Mouse (Mus musculus): ENCODE measurements around the gene Prdm16. TPM values are rescaled to one million over a fixed set of nuclear protein-coding genes. Genes with fewer than 3 reads are reported as not detected.
A peak's percentile ranks its signal among the peaks of the same experiment; 100 is the strongest.

Prdm16 gene
- total RNA-seq, 2 experiments from 2014 or later, result 9.4 to 11.8 TPM

DNA sequence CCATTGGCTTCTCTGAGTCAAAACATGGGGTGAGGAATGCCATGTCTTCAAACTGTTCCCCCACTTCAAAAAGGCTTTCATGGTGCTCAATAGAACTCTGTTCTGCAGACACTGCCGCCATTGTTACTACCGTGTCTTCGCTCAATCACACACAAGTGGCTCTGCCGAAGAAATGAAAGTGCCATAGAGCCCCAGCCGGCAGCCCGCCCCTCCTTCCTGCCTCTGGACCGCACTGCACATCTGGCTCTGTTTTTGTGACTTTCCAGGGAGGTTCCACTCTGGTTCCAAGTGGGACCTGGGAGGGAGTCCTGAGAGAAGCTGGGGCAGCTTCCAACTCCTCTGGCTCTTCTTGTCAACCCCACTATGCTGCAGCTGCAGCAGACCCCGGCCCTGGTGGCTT is 251.5 kb downstream of the Prdm16 start:
- DNase-seq, result no peak

DNA sequence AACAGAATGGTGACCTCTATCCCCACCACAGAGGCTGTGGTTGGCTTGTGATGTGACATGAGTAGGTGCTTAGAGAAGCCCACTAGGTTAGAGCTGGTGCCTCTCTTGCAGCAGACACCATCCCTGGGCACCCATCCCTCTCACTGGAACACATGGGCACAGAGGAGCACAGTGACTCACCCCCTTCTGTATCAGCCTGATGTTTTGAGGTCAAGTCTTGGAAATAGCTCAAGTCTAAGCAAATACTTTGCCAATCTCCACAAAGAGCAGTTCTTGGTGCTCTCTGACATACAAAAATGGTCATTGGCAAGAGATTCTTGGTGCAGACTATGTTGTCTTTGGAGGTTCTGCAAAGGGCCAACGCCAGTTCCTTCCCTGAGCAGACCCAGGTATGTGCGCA is 257.8 kb downstream of the Prdm16 start:
- no peak for DNase-seq

DNA sequence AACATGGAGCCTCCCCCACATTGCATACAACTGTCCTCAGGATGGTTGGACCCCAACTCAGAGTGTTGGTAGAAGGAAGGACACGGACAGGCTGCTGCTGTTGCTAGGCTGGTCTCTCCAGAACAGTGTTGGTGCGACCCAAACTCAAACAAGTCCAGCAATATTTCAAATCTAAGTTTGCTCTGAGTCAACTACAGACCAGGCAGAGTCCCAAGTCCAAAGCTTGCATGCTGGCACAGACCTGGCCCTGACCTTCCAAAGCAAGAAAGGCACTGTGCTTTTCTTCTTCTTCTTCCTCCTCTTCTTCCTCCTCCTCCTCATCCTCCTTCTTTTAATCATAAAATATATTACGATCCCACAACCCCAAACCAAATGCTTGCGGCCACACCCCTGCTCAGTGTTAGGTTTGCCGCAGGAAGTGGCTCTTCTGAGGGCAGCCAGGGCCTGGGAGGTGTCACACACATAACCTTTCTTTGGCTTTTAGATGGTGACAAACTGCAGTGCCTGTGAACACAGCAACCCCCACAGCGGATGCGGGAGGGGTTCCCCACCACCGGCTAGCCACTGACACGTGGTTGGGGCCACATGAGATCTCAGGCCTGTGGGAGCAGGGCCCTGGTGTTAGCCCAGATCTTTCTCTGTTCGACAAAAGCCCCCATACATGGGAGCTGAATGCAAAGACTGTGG is 260.6 kb downstream of the Prdm16 start:
- no peak for DNase-seq

DNA sequence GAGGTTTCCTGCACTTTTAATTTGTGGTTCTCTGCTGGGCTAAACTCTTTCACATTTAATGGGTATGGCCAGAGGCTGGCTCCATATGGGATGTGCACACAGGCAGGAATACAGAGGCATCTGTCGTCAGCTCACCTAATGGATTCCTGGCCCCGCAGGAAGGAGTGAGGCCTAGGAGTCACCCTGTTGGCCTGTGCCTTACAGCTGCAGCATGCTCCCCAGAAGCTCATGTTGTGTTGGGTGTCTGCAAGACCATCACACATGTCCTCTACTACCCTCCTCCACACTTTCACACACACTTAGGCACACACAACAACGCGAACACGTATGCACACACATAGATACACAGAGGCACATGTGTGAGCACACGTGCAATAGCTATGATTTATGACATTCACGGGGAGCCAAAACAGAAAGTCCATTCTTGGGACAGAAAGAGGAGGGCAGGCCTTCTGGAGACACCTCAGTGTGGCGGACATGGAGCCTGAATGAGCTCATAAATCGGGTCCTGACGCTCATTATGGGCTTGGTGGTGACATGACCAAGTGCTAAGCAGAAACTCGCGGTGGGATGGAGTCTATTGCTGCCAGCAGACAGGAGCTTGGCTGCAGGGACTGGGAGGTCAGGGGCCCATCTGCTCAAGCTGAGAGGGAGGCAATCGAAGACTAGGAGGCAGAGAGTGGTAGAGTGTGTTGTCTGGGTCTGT is 265.0 kb downstream of the Prdm16 start:
- DNase-seq, result no peak

DNA sequence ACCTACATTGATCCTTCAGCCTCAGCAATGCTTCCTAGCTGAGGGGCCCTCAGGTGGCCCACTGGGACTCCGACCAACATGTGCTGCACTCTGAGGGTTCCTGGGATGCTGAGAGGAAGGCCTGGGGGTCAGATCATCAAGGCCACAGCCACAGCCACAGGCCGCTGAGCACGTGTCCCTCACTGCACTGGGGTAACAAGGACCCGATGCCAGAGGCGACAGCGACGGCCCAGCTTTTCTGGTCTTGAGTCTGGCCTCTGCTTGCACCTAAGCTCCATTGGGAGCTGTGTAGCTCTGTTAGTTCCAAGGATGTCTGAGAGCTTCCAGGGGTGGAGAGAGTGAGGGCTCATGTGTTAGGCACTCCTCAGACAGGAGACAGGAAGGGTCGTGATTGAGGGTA is 265.8 kb downstream of the Prdm16 start:
- DNase-seq, result no peak

DNA sequence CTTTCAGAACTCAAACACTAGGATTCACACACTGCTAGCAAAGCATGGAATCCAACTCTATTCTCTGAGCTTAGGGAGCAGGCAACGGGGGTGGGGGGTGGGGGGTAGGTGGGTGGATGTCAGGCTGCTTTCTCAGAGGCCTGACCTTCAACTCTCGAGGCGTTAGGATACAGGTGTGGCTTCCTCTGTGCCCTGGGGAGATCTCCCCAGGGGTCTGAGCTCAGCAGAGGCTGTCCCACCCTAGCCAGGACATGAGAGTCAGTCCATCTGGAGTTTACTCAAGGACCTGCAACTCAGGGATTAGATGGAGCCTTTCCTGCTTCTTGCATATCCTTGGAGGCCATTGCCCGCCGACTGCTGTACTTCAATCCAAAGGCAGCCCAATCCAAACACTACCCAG is 267.6 kb downstream of the Prdm16 start:
- no peak for DNase-seq

DNA sequence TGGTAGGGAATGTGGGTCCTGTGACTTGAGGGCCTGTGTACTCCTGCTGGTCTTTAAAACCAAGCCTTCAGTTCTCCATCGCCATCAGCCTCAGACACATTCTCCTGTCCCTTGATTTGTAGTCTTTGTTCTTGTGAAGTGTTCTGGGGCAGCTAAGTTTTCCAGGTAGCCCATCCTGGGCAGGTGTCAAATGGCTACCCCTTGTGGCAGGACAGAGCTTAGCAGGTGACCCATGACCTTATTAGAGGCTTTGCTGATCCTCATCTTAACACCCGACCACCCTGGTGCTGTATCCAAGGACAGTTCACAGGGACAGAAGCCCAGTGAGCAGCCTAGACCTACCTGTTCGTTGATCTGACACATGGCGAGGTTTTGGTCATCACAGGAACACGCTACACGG is 269.8 kb downstream of the Prdm16 start:
- DNase-seq, result no peak

DNA sequence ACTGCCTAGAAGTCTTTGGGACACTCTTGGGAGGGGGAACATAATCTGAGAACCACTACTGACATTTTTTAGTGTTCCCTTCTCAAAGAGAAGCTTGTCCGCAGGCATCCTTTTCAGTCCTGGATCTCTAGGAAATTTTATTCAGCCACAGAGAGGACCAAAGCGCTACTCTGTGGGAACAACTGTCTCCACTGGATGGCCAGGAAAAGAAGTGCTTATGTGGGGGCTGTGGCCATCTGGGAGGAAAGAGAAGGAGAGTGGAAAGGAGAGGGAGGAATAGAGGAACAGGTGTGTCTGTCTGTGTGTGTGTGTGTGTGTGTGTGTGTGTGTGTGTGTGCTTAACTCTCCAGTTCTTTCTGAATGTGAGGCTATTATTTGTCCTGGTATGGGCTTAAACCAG is 271.9 kb downstream of the Prdm16 start:
- no peak for DNase-seq

DNA sequence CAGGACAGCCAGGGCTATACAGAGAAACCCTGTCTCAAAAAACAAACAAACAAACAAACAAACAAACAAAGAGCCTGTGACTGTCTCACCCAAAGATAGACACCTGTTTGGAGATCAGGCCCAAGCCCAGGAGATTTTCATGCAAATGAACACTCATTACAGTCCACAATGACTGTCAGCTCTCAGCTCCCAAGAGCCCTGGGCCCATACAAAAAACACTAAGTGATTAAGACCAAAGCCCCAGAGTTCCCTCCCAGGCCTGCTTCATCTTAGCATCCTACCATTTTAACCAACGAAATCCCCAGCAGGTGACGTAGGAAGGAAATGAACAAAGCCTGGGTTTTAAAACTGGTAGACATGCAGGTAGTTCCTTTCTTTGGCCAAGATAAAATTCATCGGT is 275.8 kb downstream of the Prdm16 start:
- no peak for DNase-seq

DNA sequence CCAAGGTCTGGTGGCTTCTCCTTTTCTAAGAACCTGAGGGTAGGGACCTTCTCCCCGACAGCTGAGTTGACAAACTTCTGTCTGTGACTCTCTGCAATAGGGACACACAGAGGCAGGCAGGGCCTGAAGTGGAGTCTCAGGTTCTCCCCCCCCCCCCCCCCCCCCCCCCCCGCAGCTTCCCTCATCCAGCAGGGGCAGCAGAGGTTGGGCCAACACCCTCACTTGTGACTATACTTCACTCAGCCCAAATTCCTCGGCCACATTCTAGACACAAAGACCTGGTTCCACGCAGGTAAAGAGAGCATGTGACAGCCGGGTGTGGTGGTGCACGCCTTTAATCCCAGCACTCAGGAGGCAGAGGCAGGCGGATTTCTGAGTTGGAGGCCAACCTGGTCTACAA is 276.2 kb downstream of the Prdm16 start:
- DNase-seq, result no peak

DNA sequence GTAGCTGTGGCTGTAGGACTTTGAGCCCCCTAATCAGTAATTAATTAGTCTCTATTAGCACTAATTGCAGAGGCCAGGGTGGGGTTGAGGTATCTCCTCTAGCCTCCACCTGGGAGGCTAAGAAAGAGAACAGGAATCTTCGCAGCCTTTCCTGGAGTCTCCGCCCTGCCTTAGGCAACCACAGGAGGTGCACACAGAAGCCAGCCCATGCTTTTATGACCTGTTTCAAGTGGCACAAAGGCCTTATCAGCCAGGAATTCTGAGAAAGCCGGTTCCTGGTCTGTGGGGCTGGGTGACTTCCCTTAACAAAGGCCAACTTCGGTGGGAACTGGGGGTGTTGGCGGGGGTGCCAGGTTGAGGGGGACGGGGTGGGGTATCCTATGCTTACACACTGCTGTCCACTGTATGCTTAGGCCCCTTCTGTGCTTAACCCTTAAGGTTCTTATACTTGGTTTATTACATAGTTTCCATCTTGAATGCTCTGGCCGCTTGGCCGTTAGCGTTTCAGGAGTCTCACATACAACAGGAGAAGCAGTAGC is 276.8 kb downstream of the Prdm16 start:
- DNase-seq, result no peak

DNA sequence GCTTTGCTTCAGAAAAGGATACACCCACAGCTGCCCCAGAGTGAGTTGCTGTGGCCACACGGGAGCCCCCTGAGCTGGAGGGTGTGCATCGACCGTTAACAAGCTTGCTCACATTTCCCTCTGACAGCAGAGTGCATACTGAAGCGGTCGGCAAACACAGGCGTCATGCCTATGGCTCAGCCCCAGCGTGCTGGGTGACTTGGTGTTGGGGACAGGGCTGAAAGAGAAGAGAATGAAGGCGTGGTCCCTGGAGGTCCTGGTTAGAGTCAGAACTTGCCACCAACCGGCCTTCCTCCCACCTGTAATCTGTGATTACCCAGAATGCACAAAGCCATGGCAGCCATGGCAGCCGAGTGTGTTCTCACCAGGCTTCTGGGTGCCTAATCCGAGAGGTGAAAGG is 277.9 kb downstream of the Prdm16 start:
- no peak for DNase-seq

DNA sequence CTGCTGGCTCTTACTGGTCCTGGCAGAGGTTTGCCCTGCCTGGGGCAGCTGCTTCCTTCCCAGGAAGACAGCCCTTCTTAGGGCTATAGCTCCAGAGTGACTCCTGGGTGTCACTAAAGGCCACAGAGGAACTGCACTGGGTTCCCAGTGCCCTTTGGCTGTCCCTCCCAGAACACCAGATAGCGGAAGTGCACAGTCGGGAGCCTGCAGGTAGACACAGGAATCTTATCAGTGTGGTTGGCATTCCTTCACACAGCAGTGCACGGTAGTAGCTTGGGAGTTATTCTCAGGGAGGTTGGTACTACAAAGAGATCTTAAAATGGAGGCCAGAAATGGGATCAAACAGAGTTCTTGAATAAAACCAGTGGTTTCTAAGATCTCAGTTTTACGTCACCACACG is 278.3 kb downstream of the Prdm16 start:
- DNase-seq, result no peak

DNA sequence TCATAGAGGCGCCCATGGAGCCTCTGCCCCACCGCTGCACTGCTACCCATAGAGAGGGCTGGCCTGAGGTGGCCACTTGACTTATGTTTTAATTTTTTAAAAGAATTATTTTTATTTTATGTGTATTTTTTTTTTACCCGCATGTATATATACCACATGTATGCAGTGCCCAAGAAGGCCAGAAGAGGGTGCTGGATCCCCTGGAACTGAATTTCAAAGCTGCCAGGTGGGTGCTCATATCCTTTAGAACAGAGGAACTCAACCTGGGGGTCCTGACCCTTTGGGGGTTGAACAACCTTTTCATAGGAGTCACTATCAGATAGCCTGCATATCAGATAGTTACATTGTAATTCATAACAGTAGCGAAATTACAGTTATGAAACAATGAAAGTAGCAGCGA is 281.3 kb downstream of the Prdm16 start:
- no peak for DNase-seq

DNA sequence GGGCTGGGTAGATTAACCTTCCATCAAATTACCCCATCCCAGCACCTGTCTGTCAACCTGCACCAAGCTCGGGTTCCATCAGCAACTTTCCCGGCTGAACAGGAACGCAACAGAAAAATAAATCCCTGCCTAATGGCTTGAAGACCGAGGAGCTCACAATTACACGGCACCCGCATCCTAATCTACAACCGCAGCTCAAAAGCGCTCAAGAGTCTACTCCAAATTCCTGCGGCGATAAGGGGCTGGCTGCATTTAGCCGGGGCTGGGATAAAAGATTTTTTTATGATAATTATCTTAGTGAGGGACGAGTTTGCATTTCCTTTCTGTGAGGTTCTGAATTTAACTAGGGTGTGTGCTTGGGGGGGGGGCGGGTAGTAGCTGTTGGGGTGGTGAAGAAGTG is 284.4 kb downstream of the Prdm16 start:
- DNase-seq, result no peak

DNA sequence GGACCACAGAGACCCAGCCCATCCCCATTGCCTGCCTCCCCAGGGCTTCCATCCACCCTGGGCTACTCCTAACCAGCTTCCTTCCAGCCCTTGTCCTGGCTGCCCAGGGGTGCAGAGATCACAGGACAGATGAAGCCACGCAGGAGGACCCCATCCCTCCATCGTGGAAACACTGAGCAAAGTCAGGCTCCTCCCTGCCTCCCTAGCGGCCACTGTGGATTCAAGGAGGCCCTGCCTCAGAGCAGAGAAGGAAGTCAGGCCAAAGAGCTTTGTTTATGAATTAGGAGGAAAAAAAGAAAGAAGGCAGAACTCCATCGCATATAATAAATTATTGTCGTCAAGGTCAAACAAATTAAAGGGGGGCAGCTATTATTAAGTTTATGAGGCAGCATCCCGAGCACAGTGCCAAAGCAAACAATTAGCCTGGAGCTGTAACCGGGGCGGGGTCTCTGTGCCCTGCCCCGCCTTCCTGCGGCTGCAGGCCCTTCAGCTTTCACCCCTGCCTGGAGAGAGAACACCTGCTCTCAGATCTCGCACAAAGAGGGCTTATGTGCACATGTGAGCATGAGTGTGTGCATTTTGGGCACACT is 288.4 kb downstream of the Prdm16 start:
- no peak for DNase-seq

DNA sequence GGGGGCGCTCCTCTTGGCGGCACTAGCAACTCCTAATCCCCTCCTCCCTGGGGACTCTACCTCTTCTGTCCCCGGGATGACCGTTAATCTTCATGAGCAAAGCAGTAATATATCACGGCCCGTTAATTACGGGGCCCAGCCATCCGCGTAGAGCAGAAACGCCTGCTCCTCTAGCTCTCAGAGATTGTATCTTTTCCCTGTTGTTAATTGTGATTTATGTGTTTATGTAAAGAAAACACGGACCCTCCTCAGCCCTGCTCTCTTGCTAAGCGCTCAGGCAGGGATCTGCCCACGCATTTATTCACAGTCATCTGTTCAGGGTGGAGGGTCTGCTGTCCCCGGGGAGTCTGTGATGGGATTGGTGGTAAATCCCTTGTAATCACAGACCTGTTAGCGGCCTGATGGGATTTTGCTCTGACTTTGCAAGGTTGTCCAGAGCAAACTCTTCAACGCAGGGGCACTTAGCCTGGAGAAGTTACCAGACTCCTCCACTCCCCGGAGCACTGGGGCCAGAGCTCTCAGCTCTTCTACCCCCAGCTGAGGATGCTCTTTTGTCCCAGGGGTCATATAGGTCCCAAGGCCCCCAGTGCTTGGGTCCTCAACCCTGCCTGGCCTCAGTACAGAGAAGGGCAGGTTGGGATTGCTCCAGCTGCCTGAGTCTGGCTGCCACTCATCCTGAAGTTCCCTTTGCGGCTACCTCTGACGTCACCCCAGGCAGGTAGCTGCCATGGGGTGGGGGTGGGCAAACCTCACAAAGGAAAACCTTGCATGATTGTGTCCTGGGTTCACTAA is 289.7 kb downstream of the Prdm16 start:
- no peak for DNase-seq

DNA sequence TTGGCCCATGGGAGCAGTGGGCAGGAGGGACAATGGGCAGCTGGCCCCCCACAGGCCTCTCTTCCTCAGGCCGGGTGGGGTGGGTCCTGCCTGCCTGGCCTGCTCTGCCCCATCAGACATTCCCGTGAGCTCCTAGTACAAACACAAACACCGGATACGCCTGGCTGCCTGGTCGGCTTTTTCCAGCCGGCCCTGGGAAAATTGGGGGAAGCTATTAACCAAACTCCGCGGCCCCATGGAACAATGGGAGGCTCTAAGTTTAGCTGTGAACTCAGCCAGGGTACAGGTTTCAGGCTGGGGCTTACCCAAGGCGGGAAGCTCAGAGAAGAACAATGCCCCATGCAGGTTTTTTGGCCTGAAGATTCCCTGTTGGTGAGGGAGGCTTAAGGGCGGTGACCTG is 300.0 kb downstream of the Prdm16 start:
- no peak for DNase-seq

DNA sequence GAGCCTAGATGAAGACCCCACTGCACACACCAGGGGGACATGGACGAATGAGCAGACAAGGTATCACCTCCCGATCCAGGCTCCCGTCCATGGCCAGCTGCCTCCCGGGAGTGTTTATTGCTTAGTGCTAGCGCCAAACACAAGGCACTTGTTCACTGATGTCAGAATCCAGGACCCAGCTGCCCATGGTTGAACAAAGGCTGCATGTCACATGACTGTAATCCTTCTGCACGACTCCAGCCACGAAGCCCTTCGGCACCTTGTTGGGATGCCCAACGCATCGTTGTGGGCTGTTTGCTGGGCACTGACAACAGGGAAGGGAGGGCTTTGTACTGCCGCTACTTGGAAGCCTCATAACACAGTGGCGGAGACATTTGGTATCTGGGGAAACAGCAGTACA is 300.9 kb downstream of the Prdm16 start, which contains the start of gene B230104I21Rik:
Gene B230104I21Rik, plus strand, starts transcription at position 367 of the 400 bp plus-strand sequence.
- peak; percentile 55 to 70 for DNase-seq

DNA sequence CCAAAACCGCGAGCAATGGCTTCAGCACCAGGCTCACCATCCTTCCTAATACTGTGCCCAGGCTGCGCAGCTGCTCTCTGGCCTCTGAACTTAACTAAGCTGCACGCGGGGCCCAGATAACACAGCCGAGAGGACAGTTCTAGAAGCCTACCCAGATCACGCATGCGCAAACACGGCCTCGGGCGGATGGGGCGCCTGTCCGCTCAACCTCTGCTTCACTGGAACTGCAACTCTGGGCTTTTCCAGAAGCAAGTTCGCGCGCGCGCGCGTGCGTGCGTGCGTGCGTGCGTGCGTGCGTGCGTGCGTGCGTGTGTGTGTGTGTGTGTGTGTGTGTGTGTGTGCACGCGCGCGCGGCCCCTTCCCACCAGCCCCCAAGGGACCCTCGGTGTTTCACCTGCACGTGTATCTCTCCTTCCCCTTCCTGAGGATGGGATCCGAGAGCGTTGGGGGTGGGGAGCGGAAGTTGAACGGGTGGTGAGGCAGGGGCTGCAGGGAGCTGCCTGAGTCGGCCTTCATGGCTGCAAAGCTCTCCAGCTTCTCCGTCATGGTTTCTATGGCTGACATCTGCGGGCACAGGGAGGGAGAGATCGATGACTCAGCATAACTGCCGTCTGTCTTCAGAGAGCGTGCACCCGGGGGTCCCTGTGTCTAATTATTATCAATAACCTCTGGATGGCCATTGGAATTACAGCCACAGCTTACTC is 301.8 kb downstream of the Prdm16 start:
- DNase-seq, result no peak

DNA sequence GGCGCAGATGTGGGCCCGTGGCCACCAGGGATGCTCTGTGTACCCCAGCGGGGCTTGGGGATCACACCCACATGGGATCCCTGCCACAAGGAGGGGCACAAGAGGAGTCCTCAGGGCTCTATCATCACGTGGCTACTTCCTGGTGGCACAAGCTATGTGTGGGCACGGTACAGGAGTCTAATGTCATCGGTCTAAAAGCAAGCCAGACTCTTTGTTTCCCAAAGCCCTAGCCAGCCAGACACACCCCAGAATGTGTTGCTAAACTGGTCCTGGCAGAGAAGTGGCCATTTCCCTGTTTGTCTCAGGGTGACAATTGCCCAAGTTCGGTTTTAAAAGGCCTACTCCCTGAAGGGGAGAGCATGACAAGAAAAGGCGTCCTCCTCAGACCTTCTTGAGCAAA is 303.4 kb downstream of the Prdm16 start:
- DNase-seq, result no peak

DNA sequence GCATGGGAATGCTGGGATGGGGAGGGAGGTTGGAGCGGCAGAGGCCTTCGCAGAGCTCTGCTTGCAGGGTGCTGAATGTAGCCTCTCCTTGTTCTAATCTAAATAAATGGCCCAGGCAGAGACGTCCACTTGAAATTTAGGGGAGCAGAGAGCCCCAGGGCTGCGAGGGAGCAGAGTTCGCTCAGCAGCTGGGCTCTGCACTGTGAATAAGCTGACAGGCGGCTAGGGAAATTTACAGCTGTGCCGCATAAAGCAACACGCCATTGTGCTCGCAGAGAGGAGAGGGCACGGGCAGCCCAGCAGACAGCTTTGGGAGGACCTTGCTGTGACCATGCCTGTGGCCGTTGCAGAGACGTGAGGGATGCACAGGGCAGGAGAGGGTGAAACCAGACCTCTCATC is 305.4 kb downstream of the Prdm16 start:
- DNase-seq, result no peak

Data from layer of hippocampus, postnatal 36 days (tissue).